Mouse (Mus musculus) layer of hippocampus, adult 2 months (tissue): ENCODE data around the gene Impg2. TPM values are rescaled to one million over a fixed set of nuclear protein-coding genes. Genes with fewer than 3 reads are reported as not detected.

Source experiments
- DNase-seq, 2 experiments: peaks; one replicate each; pipeline ENCODE4 v3.0.0; 2022; ENCODE audit warnings: low spot score in 2 of 2
- H3K27ac ChIP-seq: fragments of 200-600 bp; 2 replicates; pipeline ENCODE4 v1.8.1; 2022
- H3K4me3 ChIP-seq: fragments of 200-600 bp; 2 replicates; pipeline ENCODE4 v1.8.1; 2022; ENCODE audit warnings: mild to moderate bottlenecking
- CTCF ChIP-seq: fragments of 200-600 bp; conservative IDR thresholded peaks from 2 replicates; pipeline ENCODE4 v1.8.1; 2022; ENCODE audit warnings: antibody characterized with exemption, mild to moderate bottlenecking, moderate library complexity
- total RNA-seq, 2 experiments: library from RNA; stranded (reverse); gene quantifications; 2 replicates each; pipeline ENCODE4 v1.2.3; 2021

Impg2 gene
- total RNA-seq, 2 experiments from 2014 or later = 0.97 to 1.1 TPM

DNA sequence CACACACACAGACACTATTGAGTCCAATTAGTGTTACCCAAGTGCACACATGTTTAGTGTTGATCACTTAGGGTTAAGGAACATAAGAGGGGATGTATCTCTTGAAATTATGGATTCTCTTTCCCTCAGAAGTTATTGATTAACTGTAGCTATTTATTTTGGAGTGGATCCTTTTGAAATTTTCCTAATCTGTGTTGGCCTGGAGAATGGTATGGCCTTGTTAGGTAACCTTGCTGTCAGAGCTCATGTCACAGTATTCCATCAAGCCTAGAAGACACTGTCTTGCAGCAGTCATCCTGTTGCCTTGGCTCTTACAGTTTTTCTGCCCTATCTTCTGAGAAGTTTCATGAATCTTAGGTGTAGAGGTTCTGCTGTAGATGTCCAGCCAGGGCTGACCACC is 75.6 kb downstream of the Impg2 start:
- H3K27ac ChIP-seq = no peak overlapping the region
- no peak overlapping the region for H3K4me3 ChIP-seq
- no peak for DNase-seq
- TF ChIP-seq CTCF = no peak

DNA sequence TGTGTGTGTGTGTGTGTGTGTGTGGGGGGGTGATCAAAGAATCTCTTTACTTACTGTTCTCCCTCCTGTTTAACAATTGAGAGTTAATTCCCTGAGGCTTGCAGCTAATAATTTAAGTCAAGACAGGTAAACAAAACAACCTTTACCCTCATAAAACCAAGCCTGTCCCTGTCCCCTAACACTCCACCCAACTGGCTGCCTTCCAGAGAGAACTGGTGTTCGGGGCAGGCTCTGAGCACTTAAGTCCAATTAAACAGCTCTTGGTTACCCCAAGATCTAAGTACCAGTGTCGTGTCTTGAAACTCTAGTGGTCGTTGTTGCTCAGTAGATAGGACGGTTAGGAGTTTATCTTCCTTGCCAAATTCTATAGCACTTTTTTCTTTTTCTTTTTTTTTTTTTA is 77.2 kb downstream of the Impg2 start:
- H3K4me3 ChIP-seq = no peak overlapping the region
- no peak for DNase-seq
- no peak overlapping the region for H3K27ac ChIP-seq
- no peak for TF ChIP-seq CTCF

DNA sequence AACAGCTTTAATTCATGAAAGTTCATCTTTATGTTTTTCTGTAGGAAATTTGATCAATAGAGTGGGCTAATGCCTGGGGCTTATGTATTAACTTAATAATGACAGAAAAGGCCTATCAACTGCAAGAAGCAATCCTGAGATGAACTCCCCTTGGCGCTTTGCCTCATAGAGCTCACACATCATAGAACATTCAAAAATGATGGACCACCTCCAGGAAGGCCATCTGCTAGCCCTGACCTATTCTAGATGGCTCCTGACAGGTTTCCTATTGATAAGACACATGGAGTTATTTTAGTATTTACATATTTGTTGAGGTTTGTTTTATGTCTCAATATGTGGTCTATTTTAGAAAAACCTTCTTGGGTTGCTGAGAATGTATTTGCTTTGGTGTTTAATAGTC is 79.2 kb downstream of the Impg2 start:
- no peak for TF ChIP-seq CTCF
- Histone ChIP-seq H3K4me3 (no peak overlapping the region), H3K27ac (no peak overlapping the region)
- DNase-seq = no peak

DNA sequence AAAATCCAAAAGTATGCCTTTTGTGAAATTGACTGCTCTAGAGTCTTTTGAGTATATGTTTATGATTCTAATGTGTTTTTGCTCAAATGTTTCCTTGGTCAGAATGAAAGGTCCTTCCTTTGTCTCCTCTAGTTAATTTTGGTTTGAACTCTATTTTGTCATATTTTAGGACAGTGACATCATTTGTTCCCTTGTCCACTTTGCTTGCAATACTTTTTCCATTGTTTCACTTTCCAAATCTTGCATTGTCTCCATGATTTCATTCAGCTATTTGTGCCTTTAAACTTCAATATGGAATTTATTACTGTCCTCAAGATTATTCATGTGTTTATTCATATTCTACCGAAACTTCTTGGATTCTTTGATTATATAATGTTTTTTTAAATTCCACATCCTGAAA is 79.8 kb downstream of the Impg2 start:
- no peak overlapping the region for H3K4me3 ChIP-seq
- no peak for DNase-seq
- TF ChIP-seq CTCF = no peak

DNA sequence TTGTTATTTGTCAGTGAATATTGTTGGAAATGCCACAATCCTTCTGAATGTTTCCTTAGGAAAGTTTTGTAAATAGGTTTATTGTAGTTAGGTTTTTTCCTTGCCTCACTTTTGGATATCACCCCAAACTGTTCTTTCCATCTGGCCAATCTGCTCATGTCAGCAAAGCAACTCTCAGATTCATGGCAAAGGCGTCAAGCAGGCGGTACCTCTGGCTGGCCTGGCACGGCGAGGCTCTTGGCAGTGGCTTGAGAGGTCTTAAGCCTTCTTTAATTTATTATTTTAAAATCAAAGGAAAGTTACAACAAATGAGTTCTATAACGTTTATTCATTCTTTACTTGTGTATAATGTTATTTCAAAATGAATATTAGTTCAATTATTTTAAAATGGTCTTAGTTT is 82.0 kb downstream of the Impg2 start:
- Histone ChIP-seq H3K4me3 (no peak overlapping the region), H3K27ac (no peak overlapping the region)
- no peak for DNase-seq
- no peak for TF ChIP-seq CTCF

More for the DNA sequence above, 79.8 kb downstream of the Impg2 start:
- H3K27ac ChIP-seq = no peak overlapping the region

DNA sequence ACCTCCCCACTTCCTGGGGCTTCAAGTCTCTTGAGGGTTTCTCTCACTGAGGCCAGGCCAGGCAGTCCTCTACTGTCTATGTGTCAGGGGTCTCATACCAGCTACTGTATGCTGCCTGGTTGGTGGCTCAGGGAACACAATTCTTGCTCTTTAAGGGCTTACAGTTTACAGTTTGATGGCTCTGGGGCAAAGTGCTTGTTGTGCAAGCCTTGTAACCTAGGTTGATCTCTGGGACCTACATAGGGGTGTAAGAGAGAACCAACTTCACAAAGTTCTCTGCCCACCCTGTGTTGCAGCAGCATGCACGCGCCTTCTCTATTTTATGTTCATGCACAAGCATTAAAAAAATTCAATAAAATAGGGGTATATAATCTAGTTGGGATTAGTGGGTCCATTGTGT is 82.9 kb downstream of the Impg2 start:
- no peak overlapping the region for H3K27ac ChIP-seq
- H3K4me3 ChIP-seq = no peak overlapping the region
- no peak for DNase-seq
- TF ChIP-seq CTCF = no peak

DNA sequence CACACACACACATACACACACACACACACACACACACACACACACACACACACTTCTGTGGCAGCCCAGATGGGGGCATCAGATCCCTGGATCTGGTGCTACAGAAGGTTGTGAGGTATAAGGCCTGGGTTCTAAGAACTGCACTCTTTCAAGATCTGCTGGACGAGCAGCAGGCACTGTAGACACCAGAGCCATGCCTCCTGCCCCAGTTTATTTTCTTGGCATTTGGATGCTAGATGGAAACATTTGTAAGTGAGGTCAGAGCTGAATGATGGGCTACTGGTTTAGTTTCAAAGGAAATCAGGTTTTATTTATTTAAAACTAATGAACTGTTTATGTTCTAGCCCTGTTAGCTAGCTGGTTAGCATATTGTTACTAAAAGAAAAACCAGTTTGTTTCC is 90.8 kb downstream of the Impg2 start:
- Histone ChIP-seq H3K27ac (no peak overlapping the region), H3K4me3 (no peak overlapping the region)
- TF ChIP-seq CTCF = no peak
- DNase-seq = no peak

DNA sequence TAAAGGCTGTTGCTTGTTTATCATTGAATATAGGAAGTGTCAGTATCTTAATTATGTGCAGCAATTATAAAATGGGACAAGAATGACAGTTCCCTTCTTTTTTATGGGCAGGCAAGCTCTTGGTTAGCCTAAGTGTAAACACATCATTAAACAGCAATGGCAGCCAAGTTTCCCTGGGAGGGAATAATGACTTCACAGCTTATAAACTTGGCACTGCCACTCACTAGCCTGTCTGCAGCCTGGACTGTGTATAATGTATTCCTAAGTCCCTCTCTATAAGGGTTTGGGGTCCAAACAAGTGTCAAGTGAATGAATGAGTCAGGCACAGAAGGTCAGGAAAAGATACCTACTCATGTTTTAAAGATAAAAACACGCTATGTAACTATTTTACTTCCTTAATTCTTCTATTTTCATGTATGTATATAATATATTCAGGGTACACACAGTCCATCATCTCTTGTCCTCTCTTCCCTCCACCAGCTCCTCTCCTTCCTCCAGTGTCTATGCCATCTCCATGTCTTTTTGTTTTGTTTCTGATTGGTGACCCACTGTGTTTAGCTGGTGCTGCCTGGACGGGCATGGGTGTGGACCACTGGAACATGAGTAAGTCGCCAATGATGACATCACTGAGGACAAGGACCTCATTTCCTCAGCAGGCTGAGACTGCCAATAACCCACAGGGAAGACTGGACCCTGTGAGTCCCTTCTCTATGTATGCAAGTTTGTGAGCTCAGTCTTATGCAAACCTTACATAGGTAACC is 92.0 kb downstream of the Impg2 start:
- H3K4me3 ChIP-seq = no peak overlapping the region
- no peak for TF ChIP-seq CTCF
- no peak for DNase-seq
- no peak overlapping the region for H3K27ac ChIP-seq

DNA sequence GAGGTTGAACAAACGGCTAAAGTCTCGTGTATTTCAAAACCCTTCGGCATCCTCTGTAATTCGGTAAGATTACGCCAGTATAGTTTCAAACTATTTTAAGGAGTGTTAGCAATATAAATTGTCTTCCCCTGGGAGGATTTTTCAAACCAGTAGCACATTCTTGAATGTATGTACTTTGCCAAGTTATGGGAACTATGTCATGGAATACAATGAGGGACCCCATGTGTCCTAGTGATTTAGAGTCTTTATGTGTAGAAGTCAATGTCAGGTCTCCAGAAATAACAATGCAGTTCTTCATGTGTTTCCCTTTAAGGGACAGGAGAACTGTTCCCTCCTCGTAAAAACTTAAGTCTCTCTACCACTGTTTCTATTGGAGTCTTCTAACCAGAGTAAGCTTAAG is 94.1 kb downstream of the Impg2 start:
- no peak overlapping the region for H3K4me3 ChIP-seq
- no peak for TF ChIP-seq CTCF
- H3K27ac ChIP-seq = no peak overlapping the region
- DNase-seq = no peak

DNA sequence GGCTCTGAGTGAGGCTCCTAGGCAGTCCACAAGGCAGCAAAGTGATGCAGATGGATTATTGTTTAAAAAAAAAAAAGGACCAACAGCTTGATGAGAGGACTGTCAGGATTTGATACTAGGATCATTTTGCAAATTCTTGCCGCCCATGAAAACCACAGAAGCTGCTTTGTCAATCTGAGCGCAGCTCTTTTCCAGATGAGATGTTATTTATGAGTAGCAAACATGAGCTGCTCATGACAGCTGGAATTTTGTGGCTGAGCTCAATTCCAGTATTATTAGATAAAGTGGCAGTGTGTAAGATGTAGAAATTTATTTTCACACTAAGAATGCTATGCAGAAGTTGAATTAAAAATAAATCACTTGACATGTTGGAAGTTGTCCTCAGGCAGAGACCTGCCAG is 94.7 kb downstream of the Impg2 start:
- Histone ChIP-seq H3K27ac (no peak overlapping the region), H3K4me3 (no peak overlapping the region)
- TF ChIP-seq CTCF = no peak
- peak in 1 of 2 experiments; percentile 0 for DNase-seq

DNA sequence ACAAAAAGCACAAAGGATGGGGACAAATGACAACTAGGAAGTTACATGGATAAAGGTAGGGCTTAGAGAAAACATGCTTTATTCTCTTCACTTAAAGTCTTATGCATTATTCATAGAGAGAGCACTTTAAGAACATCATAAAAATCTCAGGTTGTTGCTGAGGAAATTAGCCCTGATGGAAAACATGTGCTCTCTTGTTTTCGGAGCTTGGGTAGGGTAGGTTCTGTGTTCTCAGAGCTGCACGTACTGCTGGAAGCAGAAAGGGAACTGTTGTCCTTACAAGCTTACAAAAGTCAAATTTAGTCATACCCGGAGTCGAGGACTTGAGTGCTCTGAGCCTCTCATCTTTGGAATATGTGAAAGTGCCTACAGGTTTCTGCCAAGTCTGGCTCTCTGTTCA is 98.9 kb downstream of the Impg2 start:
- TF ChIP-seq CTCF = no peak
- H3K4me3 ChIP-seq = no peak overlapping the region
- no peak overlapping the region for H3K27ac ChIP-seq

DNA sequence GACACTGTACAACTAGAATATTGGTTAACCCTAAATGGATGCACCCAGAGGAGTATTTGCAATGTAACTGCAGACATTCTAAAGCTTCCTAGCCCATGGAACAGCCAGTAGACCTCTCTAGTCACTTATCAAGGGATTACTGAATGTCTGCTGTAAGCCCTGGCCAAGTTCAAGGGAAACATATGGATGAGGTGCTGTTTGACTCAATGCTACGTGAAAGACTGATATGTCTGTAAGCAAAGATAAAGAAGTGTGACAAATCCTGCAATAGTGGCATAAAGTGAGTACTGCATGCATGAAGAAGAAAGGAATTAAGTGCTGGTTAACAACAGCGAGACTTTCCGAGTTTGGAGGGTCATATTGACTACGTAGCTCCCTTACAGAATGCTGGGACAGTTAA is 100.1 kb downstream of the Impg2 start:
- no peak for DNase-seq
- H3K4me3 ChIP-seq = no peak overlapping the region
- no peak overlapping the region for H3K27ac ChIP-seq
- 0 out of 2 replicates have a peak, but pooled peaks have one; percentile 5 for TF ChIP-seq CTCF

More for the DNA sequence above, 98.9 kb downstream of the Impg2 start:
- DNase-seq = no peak

DNA sequence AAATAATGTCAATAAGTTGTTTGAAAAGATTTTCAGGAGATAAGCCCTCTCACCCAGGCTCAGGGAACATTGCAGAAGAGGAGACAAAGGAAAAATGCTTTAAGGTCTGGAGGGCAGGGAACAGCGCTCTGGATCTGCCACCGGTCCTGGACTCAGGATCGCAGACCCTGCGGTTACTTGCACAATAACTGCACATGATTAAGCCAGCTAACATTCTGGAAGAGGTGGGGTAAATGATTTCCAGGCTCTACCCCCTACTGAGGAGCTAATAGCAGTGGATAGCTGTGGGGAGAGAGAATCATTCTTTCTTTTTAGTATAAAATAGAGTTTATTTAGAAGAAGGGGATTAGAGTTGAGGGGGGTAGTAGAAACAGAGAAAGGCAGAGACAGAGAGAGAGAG is 103.5 kb downstream of the Impg2 start:
- TF ChIP-seq CTCF = no peak
- DNase-seq = no peak
- H3K4me3 ChIP-seq = no peak overlapping the region
- no peak overlapping the region for H3K27ac ChIP-seq

DNA sequence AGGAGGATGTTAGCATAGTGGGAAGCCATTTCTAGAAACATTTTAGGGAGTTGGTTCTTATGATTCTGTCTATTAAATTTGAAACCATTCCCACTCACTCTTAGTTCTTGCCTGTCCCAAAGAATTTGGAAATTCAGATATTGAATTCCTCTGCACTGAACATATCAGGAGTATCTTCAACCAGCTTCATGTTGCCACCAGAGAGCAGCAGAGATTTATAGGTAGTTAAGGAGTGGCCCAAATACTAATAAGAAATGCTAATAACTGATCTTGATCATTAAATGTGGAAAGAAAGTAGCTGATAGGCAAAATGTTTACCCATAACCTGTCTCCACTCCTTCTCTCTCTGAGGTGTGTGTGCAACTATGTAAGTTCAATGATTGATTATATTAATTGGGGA is 107.2 kb downstream of the Impg2 start:
- no peak for DNase-seq
- no peak overlapping the region for H3K4me3 ChIP-seq
- peak; percentile 79 for TF ChIP-seq CTCF
- no peak overlapping the region for H3K27ac ChIP-seq

Other genes starting within 250 kb of the Impg2 start
- 100 to 1,000 TPM; 399 to 405 TPM for gene Rpl24, start 238.0 kb upstream of the Impg2 start, total RNA-seq
- gene Zbtb11, start 230.4 kb upstream of the Impg2 start, total RNA-seq = 10 to 100 TPM; 49.6 to 52.3 TPM
- gene Pcnp, start 174.6 kb upstream of the Impg2 start, total RNA-seq = 100 to 1,000 TPM; 145 to 161 TPM
- gene Trmt10c, start 166.5 kb upstream of the Impg2 start, total RNA-seq = 1 to 10 TPM; 9.3 to 10.0 TPM
- gene Senp7, start 156.0 kb upstream of the Impg2 start, total RNA-seq = 10 to 100 TPM; 42.3 to 53.5 TPM